Mouse (Mus musculus) urinary bladder, postnatal 14 days (tissue): ENCODE measurements at regions not wholly inside any gene's neighbourhood (a gene's known extent, or its start where the extent isn't known, plus 50 kb on each side); places are given as distances from the start of the nearest gene placed in this dataset.

Experiments
- DNase-seq: peaks from one replicate; pipeline ENCODE4 v3.0.0; 2021; ENCODE audit warnings: low spot score

DNA sequence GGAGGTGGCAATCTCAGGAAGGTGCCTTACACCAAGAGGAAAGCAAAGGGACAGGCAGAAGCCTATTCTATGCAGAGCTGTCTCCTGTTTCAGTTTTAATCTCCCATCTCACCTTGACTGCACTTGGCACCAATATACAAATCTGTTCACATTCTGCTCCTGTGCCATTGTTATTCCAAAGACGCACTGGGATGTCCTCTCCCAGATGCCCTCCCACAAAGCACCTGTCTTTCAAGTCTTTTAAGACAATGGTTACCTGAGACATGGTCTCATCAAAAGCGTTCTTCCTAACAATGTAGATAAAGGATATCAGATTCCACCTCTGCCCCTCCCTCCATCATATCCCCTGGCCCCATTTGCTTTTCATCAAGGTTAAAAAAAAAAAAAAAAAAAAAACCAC, 64.2 kb upstream of the Aldh1a3 start:
- DNase-seq, result no peak

DNA sequence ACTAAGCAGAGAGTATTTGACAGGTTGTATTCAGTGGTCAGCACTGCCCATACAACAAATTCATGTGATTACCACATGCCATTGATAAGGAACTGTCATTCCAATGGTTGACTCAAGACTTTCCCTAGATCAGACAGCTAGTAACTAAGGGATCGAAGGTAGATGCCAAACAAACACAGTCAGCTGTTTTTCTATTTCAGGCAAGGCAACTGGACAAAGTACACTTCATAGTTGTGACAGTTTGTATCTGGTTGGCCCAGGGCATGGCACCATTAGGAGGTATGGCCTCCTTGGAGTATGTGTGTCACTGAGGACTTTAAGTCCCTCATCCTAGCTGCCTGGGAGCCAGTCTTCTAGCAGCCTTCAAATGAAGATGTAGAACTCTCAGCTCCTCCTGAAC, 62.8 kb upstream of the Aldh1a3 start:
- DNase-seq, result no peak

DNA sequence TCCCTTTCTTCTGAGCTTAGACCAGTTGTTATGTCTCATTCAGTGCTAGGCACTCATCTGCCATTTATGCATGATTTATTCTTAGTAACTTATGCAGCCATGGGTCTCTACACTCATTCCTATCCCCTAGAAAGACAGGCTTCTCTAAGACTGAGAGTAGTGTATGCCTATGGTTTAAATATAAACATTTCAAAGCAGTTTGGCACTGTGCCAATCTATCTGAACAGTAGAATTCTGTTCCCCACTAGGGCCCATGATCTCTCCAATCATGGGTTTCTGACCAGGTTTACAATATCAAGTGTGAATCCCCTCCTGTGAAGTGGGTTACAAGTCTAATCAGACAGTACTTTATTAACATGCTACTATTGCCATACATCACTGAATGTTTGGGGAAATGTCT, 60.4 kb upstream of the Aldh1a3 start:
- DNase-seq, result no peak

DNA sequence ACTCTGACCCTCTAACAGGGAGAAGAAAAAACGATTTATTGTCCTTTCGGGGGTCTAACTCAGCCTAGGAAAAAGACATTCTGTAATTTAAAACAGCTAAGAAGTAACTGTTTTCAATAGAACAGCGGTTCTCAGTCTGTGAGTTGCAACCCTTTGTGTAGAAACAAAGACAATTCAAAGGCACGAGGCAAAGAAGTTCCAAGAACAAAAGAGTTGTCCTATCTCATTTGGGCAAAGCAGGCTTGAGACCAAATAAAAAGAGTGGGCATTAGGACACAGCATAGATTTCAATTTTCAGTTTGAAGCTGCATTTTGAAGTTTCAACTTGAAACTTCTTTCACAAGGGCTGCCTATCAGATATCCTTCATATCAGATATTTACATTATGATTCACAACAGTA, 53.1 kb upstream of the Aldh1a3 start:
- DNase-seq, result no peak

GRCm38 (mm10) chr7:66479321-66479720, 52.0 kb upstream of the Aldh1a3 start:
- no peak for DNase-seq

DNA sequence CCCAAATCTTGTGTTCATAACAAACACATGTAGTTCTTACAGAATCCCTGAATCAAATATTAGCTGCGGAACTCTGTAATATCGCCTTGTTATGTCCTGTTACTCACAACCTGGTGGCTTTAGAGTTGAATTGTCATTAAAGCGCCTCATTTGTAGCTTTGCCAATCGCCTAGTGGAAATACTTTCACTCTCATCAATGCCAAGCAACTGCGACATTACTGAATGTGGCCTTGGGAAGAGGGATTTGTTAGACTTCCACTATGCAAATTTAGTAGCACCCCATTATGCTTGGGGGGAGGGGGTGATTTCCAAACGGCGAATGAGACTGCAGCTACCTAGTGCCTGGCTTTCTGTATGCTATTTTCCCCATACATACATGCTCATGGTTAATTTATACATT, 50.8 kb upstream of the Aldh1a3 start:
- no peak for DNase-seq

GRCm38 (mm10) chr7:66477475-66477874, 50.2 kb upstream of the Aldh1a3 start:
- peak; percentile 28 for DNase-seq
